Mouse (Mus musculus) embryo, embryonic 11.5 days (tissue): Measurements from ENCODE around the gene Dhrs4.
A peak's percentile ranks its signal among the peaks of the same experiment; 100 is the strongest.

ENCODE experiments used
- DNase-seq: peaks from one replicate; pipeline ENCODE4 v3.0.0-alpha.2; 2012; ENCODE audit warnings: low read depth, low spot score

Dhrs4 gene

GRCm38 (mm10) chr14:55478651-55479599 is at the start of gene Dhrs4:
TSS of gene Dhrs4 (plus strand) at chr14:55478758.
- DNase-seq, result no peak

- no peak for DNase-seq
These were observed 48.3 kb upstream of the Dhrs4 start for GRCm38 (mm10) chr14:55430255-55430654.

GRCm38 (mm10) chr14:55433052-55433451 is 45.5 kb upstream of the Dhrs4 start:
- DNase-seq, result no peak

GRCm38 (mm10) chr14:55434825-55435224 is 43.7 kb upstream of the Dhrs4 start:
- DNase-seq, result no peak

- no peak for DNase-seq
These were observed 41.4 kb upstream of the Dhrs4 start for GRCm38 (mm10) chr14:55437118-55437517.

- DNase-seq, result peak; percentile 35
These were observed 40.3 kb upstream of the Dhrs4 start for GRCm38 (mm10) chr14:55438193-55438784.

GRCm38 (mm10) chr14:55457693-55458092 is 20.9 kb upstream of the Dhrs4 start:
- no peak for DNase-seq

GRCm38 (mm10) chr14:55458273-55458672 is 20.3 kb upstream of the Dhrs4 start:
- DNase-seq, result peak; percentile 46

GRCm38 (mm10) chr14:55458761-55459160 is 19.8 kb upstream of the Dhrs4 start:
- DNase-seq, result no peak

- DNase-seq, result no peak
These were observed 18.8 kb upstream of the Dhrs4 start for GRCm38 (mm10) chr14:55459796-55460195.

- no peak for DNase-seq
These were observed 18.3 kb upstream of the Dhrs4 start for GRCm38 (mm10) chr14:55460297-55460696.

GRCm38 (mm10) chr14:55461757-55462156 is 16.8 kb upstream of the Dhrs4 start:
- no peak for DNase-seq

GRCm38 (mm10) chr14:55466481-55466880 is 12.1 kb upstream of the Dhrs4 start:
- no peak for DNase-seq

- no peak for DNase-seq
These were observed 11.4 kb upstream of the Dhrs4 start for GRCm38 (mm10) chr14:55467108-55467507.

GRCm38 (mm10) chr14:55468301-55468741 is 10.2 kb upstream of the Dhrs4 start:
- no peak for DNase-seq

- no peak for DNase-seq
These were observed 9.5 kb upstream of the Dhrs4 start for GRCm38 (mm10) chr14:55469041-55469440.

GRCm38 (mm10) chr14:55469821-55470220 is 8.7 kb upstream of the Dhrs4 start:
- DNase-seq, result no peak

- DNase-seq, result no peak
These were observed 7.8 kb upstream of the Dhrs4 start for GRCm38 (mm10) chr14:55470806-55471205.

- no peak for DNase-seq
These were observed 2.9 kb upstream of the Dhrs4 start for GRCm38 (mm10) chr14:55475654-55476053.

- DNase-seq, result no peak
These were observed 1.1 kb upstream of the Dhrs4 start for GRCm38 (mm10) chr14:55477421-55477820.

- DNase-seq, result no peak
These were observed 729 bp upstream of the Dhrs4 start for GRCm38 (mm10) chr14:55477829-55478228.

GRCm38 (mm10) chr14:55479629-55480028 is 1.1 kb downstream of the Dhrs4 start:
- DNase-seq, result no peak
